Mouse (Mus musculus) layer of hippocampus, adult 9-11 months (tissue): ENCODE results near the gene Gm42906.

Experiments used
- DNase-seq: peaks from one replicate; pipeline ENCODE4 v3.0.0; 2022

Gm42906 gene

DNA sequence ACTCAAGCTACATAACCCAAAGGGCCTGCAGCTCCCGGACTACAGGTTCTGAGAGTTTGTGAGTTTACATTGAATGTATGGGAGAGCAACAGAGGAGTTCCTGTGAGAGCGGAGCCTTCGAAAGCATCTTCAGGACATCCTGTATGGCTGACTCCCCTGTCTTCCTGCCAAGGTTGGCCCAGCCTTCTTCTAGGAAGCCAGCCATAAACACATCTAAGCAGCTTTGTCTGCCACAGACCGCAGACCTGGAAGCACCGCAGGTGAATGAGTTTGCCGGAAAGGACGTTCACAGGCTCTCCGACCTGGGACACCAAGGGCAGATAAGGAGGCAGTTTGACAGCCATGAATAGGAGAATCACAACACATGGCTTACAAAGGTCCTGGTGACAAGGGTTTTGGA is 246.7 kb downstream of the Gm42906 start:
- no peak for DNase-seq

DNA sequence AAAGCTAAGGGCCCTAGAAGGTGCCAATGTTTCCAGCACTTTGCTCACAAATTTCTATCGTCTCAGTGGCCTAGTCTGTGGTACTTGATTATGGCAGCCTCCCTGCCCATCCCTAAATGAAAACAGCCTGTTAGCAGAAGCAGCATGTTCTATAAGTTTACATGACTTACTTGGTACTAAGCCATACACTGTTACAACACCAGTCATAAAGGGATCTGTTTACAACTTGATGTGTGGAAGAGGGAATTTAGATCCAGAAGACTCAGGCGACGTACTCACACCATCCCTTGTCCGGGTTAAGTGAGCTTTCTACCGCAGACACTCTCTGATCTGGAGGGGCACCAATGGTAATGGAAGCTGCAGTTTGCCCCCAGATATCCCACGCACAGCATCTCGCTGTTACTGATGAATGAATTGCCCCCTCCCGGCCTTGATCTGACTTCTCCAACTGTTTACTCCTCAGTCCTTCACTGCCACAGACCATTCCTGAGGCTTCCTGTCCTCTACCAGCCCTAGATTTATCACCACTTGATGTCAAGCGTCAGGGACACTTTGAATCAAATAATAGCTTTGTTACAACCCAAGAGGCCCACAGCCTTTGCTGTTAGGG is 247.7 kb downstream of the Gm42906 start:
- DNase-seq, result no peak

DNA sequence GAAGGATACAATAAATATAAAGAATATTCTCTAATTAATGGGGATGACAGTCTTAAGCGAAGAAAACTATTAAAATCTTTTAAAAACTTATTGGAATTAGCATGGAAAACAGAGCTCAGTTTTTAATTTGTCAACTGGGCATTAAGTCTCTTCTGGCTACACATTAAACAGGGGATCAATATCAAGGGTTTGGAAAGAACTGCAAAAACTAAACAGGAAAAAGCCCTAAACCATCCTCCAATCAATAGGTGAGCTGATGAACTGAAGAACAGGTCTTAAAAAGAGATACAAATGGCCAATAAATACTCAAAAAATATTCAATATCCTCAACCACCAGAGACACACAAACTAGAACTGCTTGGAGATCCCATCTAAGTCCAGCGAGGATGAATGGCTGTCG is 250.8 kb downstream of the Gm42906 start:
- no peak for DNase-seq

DNA sequence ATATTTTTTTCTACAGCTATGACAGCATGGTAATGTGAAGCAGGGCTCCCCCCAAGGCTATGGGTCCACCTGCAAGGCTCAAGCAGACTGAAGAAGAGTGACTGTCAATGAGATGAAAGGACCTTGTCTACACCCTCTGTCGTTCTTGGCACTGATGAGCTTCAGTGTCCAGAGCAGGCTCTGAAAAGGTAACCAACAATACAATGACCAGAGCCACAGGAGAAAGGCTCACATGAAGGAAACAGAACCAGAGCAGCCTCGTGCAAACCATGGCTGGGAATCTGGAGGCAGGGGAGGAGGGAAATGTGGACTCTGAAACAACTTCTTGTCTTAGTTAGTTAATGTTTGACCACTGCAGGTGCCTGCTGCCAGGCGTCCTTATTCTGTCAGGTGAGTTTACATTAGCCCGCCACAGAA is 252.1 kb downstream of the Gm42906 start:
- no peak for DNase-seq

DNA sequence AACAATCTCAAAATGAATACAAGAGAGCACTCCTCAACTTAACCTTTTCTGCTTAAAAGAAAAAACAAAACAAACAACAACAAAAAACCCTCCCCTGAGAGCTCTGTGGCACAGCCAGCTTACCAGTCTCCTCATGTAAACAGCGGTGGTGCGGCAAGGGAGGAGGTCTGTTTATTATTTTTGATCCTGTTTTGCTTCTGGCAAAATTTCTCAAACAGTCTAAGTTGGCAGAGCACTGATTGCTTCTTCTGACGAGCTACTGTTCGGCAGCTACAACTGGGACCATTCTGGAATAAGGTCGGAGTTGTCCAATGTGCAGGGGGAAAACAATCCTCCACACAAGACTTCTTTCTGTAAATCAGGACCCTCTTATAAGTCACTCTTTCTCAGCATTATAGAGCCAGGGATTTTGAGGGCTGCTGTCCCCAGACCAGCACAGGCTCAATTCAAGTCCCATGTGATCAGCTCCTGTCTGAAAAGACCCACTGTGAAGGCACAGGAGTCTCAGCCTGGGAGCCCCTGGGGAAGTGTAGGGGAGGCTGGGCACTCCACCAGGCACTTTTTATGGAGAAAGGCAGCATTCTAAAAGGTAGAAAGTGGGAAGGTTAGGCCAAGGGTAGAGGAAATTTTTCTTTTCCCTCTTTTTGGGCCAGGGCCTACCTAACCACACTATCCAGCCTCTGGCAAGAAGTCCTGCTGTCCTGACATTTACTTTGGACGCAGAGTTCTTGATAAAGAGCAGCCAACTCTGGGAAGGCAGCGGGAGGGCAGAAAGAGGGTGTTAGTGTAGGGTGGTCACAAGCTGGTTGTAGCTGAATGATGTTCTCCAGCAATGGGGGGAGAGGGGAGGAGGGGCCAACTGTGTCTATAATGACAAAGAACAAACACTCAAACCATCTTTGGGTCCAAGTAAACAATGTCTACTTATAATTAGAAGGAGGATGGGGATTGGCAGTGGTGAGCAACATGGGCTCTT is 253.2 kb downstream of the Gm42906 start:
- no peak for DNase-seq

DNA sequence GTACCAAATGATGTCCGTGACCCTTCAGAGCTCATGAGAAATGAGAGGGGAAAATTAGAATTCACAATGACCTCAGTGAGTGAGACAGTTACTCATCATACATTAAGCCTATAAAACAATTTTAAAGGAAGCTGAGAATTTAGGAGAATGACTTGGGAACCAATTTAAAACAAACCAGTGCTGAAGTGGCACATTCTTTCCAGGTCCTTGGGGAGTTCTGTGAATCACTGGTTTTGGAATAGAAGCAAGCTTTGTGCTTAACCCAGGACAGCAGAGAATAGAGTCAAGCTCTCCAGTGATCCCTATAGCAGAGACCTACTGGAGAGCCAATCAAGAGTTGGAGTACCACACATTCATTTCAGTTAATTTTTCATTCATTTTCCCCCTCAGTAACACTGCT is 254.2 kb downstream of the Gm42906 start:
- no peak for DNase-seq

DNA sequence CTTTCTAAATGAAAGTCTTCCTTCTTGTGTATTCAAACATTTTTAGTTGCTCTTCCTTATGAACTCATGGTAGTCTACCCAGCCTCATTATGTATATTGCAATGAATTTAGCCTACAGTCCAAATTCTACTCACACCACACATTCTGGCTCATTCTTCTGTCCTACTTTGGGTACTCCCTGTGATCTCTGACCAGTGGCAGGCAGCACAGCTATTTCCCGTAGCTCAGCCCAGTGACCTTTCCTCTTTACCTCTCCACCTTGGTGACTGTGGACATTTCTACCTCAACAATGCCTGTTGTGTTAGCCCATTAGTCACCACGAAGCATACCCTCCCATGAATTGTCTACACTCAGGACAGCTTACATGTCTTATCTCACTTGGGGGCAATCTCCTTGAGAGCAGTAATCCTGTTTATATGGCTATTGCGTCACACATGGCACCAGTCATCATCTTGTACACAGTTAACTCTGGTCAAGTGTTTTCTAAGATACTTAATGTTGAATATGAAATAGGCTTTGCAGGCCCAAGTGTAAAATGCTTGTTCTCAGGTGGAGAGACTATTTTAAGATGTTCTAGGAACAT is 257.7 kb downstream of the Gm42906 start:
- DNase-seq, result no peak

DNA sequence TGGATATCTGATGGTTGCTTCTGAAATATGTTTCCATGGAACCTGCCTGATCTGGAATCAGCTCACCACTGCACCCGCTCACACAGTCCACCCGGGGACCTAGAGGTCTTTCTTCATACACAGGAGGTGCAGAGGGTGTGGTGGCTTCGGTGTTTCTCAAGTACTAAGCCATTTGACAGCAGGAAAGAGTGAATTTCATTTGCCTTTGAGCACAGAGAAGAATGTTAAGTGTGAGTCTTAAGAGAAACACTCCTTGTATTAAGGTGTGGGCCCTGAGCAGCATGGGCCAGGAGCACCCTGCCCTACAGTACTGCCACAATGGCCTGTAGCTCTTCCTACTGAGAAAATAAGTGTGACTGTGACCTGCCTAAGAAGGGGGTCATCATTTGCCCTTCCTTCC is 259.8 kb downstream of the Gm42906 start:
- no peak for DNase-seq

DNA sequence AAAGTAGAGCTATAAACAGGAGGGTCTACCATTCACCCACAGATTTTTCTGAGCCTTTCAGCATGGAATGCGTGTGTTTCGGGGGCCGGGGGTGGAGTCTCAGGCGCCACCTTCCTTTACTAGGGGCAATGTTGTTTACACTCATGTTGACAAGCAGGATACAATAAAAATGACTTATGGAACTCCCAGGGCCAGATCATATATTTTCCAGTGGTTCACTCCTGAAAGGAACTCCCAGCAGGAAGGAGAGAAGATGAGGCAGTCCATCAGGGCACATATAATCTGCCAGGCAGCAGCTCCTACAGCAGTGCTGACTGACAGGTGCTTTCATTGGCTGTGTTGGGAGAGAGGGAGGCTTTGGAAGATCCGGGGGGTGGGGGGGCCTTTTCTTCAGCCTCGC is 260.3 kb downstream of the Gm42906 start:
- no peak for DNase-seq

DNA sequence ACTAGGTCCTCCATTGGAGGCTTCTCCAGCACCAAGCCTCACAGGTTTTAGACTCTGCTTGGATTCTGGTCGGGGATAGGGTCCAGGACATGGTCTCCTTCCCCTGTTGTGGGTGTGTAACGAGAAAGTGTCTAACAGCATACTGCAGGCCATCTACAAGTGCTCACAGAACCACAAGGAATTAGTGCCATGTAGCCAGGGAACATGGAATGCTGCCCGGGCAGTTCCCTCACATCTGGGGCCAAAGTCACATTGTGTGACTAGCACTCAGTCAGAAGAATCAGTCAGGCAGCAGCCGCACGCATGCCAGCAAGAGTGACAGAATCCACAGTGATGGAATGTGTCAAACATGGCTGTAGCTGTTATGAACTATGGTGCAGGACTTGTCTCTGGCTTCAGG is 261.7 kb downstream of the Gm42906 start:
- DNase-seq, result peak; percentile 68

DNA sequence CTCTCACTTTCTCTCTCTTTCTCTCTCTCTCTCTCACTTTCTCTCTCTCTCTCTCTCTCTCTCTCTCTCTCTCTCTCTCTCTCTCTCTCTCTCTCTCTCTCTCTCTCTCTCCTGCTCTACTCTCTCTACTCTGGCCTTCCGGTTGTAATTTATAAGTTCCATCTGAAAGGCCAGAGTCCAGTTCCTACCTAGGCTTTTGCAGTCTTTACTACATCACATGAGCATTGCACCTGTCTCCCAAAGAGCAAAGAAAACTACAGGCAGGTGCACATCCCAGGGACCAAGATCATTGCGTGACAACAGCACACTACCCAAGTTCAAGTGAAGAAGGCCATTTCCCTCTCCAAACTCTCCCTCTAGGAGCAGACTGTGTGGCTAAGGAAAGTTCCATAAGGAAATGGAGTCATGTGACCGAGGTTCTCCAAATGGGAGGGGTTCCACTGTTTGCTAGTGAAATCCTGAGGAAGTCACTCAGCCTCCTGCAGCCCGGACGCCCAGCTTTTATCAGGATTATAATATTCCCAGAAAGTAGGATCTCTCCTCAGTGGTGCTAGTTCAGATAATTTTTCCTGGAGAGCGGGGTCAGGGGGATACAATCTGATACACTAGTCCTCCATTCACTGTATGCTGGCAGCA is 262.5 kb downstream of the Gm42906 start:
- DNase-seq, result no peak

DNA sequence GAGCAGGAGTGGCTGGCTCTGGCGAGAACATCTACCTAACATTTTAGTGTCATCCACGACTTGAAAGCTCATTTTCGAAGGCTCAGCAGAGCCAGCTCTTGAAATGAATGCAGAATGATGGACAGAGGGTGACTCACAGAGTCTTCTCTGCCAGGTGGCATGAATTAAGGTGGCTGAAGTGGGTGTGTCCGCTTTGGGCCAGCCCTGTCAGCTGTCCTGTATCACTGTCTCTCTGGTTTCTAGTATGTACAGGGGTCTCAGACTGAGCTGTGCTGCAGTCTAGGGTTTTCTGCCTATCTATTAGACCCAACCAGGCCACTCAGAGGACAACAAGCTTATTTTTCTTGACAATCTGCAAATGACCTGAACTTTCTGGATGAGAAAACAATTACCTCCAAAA is 263.1 kb downstream of the Gm42906 start:
- no peak for DNase-seq

DNA sequence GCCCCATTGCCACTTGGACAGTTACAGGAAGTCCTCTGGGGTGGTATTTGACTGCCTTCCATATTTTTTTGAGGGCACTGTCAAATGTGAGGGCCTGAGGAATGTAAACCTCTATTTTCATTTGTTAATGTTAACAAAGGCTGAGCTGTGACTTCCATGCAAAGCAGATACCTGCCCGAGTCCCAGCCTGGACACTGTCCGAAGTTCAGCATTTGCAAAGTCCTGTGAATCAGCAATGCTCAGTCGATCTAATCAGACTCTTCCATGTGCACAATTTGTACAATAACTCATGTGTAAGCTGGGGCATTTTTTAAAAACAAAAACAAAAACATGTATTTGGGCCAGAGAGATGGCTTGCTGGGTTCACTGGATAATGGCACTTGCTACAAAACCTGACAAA is 265.3 kb downstream of the Gm42906 start:
- no peak for DNase-seq

DNA sequence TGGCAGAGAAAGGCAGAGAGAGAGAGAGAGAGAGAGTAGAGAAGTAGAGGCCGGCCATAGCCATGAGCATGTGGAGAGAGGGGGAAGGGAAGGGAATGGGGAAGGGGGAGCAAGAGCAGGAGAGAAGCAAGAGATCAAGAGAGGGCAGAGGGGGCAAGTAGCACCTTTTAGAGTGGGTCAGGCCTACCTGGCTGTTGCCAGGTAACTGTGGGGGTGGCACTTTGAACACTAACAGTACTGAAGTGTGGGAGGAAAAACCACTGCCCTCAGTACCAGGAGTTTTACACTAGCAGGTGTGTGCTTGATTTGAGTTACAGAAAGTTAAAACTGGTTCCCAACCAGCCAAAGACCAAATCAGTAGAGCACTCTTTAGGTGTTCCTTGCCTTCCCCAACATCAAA is 272.7 kb downstream of the Gm42906 start:
- no peak for DNase-seq

DNA sequence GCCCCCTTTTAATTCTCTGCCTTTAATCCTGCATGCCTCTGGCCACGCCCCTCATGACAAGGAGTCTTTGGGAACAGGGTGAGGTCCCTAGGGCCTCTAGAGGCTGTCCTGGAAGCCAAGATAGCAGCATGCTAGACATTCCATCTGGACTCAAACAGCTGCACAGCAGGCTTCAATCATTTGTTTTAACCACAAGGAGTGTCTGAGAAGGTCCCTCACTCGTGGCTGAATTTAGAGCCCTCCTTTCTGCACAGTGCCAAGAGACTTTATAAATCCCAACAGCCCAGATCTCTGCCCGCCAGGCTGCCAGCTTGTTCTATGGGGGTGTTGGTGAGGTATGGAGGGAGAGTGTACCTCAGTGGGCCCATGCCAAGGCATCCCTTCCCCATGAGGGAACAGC is 273.2 kb downstream of the Gm42906 start:
- DNase-seq, result no peak

DNA sequence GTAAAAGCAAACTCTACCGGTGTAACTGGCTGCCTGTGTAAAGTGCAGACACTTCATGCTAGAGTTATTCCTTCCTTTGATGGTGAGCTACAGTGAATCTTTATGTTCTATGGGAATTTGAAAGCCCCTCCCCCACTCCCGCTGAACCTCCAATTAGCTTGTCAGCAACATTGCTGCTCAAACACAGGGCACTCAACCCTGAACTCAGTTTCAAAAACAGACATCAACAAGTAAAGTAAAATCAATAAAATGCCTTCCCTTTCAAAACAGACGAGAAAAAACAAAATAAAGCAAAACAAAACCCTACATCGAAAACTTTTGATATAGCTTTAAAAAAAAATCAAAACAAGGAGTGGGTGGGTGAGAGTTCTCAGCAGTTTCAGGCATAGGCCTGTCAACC is 273.9 kb downstream of the Gm42906 start:
- DNase-seq, result no peak

DNA sequence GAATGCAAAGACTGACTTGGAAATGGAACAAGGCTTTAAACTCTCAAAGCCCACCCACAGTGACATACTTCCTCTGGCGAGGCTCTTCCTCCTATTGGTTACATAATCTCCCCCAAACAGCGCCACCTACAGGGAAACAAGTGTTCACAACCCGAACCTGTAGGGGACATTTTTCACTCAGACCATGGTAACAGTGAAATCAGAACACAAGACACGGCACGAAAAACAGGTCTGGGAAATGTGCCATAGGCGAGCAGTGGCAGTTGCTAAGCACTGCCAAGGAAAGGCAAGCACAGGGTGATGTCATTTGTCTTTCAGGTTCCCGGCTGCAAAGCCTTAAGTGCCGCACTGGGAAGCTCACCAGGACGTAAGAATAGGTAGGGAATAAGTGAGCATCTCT is 276.4 kb downstream of the Gm42906 start:
- peak; percentile 27 for DNase-seq

DNA sequence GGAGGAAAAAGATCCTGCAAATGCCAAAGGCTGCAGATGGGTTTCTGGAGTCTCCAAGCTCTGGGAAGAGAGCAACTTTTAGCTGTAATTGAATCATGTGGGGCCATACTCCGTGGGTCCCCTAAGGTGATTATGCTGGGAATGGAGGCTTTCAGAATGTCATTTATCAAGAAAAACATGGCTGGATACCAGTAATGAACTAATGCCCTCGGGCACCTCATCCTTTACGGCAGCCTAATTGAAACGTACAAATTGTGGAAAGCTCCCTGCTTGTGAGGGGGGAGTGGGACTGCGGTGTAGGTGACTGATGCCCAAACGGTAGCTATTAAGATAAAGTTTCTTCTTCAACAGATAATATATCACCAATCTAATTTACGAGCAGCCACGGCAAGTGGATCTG is 278.5 kb downstream of the Gm42906 start:
- no peak for DNase-seq

DNA sequence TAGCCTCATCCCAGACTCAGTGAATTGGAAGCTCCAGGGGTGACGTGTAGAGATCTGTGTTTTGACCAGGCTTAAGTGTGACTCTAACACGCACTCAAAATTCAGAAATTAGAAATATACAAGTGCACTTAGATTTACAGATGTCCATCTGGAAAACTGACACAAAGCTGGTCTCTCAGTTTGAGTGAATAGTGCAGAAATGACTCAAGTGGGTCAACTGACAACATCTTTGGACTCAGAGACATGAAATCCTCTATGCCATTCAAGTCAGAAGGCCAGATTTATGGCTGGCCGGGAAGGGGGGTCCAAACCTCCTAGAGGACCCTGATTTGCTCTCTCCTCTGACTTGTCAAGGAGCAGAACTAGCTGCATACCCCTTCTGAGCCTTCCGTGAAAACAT is 279.9 kb downstream of the Gm42906 start:
- DNase-seq, result no peak

DNA sequence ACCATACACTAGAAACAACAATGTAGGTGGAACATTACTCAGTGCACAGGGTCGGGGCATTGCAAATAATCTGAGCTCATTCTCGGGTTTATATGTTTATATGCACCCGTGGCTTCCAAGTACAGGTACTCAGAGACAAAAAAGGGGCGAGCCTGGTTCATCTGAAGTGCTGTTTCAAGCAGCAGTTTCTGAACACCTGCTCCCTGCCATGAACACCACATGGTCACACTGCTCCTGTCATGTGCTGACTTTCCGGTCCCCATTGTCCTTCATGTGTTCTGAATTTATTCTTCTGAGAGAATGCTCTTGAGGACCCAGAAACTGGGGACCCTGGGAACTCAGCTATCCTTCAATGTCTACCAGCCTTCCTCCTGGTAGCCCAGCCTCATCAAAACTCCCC is 282.2 kb downstream of the Gm42906 start:
- DNase-seq, result no peak

DNA sequence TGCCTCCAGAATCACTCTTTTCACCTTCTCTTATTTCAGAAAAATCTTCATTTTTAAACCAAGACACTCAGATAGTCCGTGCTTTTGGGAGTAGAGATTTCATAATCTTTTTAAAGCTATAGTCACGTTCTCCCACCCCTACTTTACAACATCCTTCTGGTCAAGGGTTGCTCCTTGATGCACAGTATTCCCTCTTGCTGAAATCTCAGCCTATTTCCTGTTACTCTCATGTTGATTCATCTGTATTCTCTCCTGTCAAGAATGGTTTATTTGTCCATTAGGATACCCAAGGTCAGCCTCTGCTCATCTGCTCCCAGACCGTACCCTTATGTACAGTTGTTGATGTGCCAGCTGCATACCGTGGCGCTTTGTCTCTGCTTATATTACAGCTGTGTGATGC is 284.0 kb downstream of the Gm42906 start:
- no peak for DNase-seq

DNA sequence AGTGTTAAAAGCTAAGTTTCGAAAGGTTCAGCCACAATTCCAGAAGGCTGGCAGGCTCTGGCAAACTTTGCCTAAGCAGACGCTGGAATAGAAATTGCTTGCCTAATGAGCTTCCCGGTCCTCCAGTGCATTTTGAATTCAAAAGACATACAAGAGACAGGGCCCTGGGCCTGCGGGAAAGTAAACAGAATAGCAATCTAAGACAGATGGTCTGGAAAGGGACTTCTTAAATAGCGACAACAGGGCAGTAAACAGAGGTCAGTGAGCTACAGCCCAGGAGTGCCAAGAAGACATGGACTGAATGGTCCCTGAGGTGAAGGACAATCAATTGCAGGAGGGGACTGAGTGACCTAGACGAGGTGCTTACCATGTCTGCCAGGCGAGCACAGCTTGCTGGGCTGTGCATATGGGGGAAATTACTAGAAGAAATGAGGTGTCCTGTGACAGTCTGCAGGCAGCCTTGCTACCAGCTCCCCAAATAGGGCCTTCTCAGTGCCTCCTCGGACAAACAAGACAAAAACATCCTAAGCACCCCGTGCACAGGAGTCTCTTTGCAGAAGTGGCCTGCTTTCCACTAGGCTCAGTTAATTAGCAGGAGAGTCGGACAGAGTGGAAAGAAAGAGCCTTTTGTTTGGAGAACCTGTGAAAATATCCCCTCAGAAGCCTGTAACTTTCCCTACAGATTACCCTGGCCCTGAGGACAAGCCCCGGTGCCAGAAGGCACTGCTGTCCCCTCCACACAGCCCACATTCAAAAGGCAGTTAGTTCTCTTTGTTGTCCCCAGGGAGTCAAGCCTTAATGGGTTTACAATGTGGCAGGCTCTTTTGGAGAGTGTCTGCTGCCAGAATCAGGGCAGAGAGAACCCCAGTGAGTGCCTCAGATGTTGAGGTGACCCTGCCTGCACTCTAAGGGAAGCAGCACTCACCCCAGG is 285.0 kb downstream of the Gm42906 start:
- DNase-seq, result peak; percentile 44

DNA sequence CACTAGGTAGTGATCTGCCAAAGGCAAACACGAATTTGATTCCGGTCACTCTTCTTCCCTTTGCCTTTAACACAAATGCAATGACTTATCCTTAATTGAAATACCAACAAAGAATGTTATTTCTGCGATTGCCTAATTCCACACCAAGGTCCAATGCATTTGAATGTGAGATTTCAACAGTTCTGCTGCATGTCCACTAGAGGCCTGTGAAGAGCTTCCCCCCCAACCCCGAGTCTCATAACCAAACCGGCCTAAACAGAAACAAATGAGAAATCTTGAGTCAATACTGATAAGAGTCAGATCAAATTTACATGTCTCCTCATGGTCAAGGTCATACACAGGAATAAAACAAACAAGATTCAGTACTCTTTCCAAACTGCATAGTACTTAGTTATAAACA is 285.7 kb downstream of the Gm42906 start:
- no peak for DNase-seq
